Mouse (Mus musculus) heart, postnatal 0 days (tissue): Measurements from ENCODE around the gene Hlcs.

Experiments used
- CTCF ChIP-seq: IDR thresholded peaks from 2 replicates; pipeline ENCODE4 v1.5.1; 2016; ENCODE audit warnings: antibody characterized with exemption, control low read depth, low read depth
- EP300 ChIP-seq: IDR thresholded peaks from 2 replicates; pipeline ENCODE4 v1.6.1; 2016; ENCODE audit warnings: antibody characterized with exemption, low read depth

DNA sequence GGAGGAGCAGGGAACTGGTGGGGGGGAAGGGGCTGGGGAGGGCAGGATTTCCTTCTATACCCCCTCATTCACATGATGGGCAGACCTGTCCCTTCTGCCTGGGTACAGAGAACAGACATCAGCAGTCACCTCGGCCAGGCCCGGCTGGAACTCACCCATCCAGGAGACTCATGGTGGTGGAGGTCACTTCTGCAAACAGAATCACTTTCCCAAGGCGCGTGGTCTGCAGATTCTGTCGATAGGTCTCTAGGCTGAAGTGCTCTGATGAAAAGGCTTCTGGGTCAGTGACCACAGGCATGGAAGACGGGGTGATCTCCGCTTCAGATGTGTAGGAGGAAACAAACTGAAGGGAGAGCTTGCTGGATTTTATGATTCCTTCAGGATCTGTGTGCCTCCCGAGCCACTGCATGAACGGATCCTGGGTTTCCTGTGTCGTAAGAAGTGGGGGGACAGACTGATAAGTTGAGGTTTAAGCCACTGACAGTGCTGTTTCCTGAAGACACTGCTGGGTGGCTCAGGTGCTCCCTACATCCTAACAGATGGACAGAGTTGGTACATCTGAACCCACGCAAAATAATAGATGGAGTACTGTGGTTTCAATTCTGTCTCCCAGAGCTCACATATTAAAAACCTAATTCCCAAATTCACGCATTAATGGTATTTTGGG is 82.3 kb downstream of the Hlcs start:
- no peak for TF ChIP-seq EP300
- TF ChIP-seq CTCF: no peak
